Mouse (Mus musculus) liver, postnatal 0 days (tissue): ENCODE measurements at regions not wholly inside any gene's neighbourhood (a gene's known extent, or its start where the extent isn't known, plus 50 kb on each side); places are given as distances from the start of the nearest gene placed in this dataset.

ENCODE experiments used
- CTCF ChIP-seq: sonication (generic); IDR thresholded peaks from 2 replicates; pipeline ENCODE4 v1.5.1; 2016; ENCODE audit warnings: antibody characterized with exemption, low read depth
- EP300 ChIP-seq: IDR thresholded peaks from 2 replicates; pipeline ENCODE4 v1.6.1; 2016; ENCODE audit warnings: antibody characterized with exemption, low read depth, mild to moderate bottlenecking

DNA sequence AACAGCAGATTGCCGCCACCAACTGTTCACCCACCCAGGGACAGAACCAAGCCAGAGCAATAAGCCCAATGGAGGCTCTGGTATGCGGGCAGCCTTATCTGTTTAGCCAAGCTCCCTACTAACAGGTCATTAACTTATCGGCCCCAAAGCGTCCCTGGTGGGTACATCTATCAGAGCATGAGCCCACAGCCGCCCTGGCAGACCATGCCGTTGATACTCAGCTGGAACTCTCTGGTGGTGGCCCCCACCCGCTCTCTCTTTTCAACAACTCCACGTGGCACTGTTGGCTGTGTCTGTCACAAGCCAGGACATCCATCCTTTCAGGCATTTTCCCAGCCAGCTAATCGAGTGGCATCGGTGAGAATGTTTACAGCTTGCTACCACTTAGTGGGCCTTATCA lies 100.8 kb upstream of the Rbm19 start:
- no peak for TF ChIP-seq CTCF
- TF ChIP-seq EP300: no peak
